Mouse (Mus musculus): ENCODE measurements around the gene E2f3.

DNA sequence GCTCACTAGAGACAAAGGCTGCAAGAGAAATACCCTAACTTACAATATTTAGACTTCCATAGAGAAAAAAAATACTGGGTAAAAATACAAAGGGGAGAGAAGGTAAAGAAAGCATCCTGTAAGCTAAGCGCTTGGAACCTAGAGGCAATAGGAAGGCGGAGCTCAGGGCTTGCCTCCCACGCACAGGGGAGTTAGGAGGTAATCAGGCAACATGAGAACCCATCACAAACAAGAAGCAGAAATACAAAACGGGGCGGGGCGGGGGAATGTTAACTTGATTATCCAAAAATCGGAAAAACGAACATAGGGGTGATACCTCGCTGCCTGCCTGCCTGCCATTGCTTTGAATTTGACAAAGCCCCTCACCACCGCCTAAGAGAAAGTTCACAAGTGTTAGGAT is 31.1 kb downstream of the E2f3 start:
- TF ChIP-seq CTCF (IDR thresholded peaks at IDR 0.05; ENCODE audit: extremely low read depth, insufficient read depth, low read length) (no peak), POLR2A (IDR thresholded peaks at IDR 0.05; ENCODE audit: extremely low read depth, insufficient read depth, low read length) (no peak)
